Mouse (Mus musculus): ENCODE results near the gene Swi5. TPM values are rescaled to one million over a fixed set of nuclear protein-coding genes. Genes with fewer than 3 reads are reported as not detected.

Swi5 gene
- total RNA-seq, 1 experiment: 280 TPM

DNA sequence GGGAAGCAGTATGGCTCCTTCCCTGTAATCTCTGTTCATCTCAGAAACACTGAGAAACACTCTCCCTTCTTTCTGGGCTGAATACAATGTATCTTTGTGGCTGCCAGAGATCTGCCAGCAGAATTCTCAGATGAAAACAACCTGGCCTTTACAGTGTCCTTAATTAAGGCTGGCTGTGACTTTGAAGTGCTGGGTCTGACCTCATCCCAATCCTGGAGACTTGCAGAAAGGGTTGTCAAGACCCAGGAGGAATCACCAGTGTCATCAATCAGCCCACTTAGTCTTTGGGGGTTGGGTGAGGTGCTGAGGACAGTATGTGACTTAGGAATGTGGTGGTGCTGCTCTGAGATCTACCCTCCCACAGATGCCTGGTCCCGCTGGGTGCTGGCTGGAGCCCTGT is 34.5 kb downstream of the Swi5 start:
- TF ChIP-seq ZNF384 (IDR thresholded peaks at IDR 0.05; ENCODE audit: low read depth, low read length) (no peak), MAFK (IDR thresholded peaks at IDR 0.05; ENCODE audit: insufficient read depth, low read depth, low read length) (no peak), HCFC1 (IDR thresholded peaks at IDR 0.05; ENCODE audit: borderline replicate concordance, insufficient read depth, low read length) (no peak)
- Histone ChIP-seq H3K27ac (ENCODE audit: insufficient read depth, low read depth, low read length, poor library complexity, severe bottlenecking) (no peak overlapping the region), H3K9ac (ENCODE audit: insufficient read depth, low read depth, low read length, poor library complexity, severe bottlenecking) (no peak overlapping the region), H3K4me1 (ENCODE audit: control insufficient read depth in 2 of 2, insufficient read depth in 2 of 2, low read length in 2 of 2, poor library complexity in 1 of 2) (peaks cover 0 to 4% of the 10 kb centered on the region in 2 experiments; a peak in 1 of 4 replicates), H3K36me3 (ENCODE audit: control insufficient read depth, insufficient read depth, low read length, poor library complexity, severe bottlenecking) (peaks cover 60% of the 10 kb centered on the region), H3K9me3 (ENCODE audit: control insufficient read depth, insufficient read depth, low read depth, low read length) (no peaks in the 10 kb centered on the region), H3K4me3 (ENCODE audit: insufficient read depth in 1 of 2, low read depth in 1 of 2, low read length in 2 of 2, poor library complexity in 1 of 2, severe bottlenecking in 1 of 2) (no peak overlapping the region)
- in situ Hi-C loops (cut with MboI; ENCODE audit: low sequenced_read_pairs in 2 of 2, unreplicated experiment in 2 of 2): no loop called here
- no peak for DNase-seq (ENCODE audit: low read depth, low spot score)

GRCm38 (mm10) chr2:32252658-32253057 is 35.2 kb downstream of the Swi5 start:
- no peak overlapping the region for H3K4me3 ChIP-seq (ENCODE audit: insufficient read depth in 1 of 2, low read depth in 1 of 2, low read length in 2 of 2, poor library complexity in 1 of 2, severe bottlenecking in 1 of 2)
- no peak overlapping the region for H3K27ac ChIP-seq (ENCODE audit: insufficient read depth, low read depth, low read length, poor library complexity, severe bottlenecking)
- H3K9me3 ChIP-seq (ENCODE audit: control insufficient read depth, insufficient read depth, low read depth, low read length): no peaks in the 10 kb centered on the region
- no peak for TF ChIP-seq ZC3H11A (IDR thresholded peaks at IDR 0.05; ENCODE audit: borderline replicate concordance, low read depth, low read length)
- no peak for TF ChIP-seq CHD2 (IDR thresholded peaks at IDR 0.05; ENCODE audit: low read depth, low read length)
- TF ChIP-seq ZNF384 (IDR thresholded peaks at IDR 0.05; ENCODE audit: low read depth, low read length): no peak
- no peak for TF ChIP-seq HCFC1 (IDR thresholded peaks at IDR 0.05; ENCODE audit: borderline replicate concordance, insufficient read depth, low read length)
- no peak for TF ChIP-seq MAFK (IDR thresholded peaks at IDR 0.05; ENCODE audit: insufficient read depth, low read depth, low read length)
- peaks cover 59% of the 10 kb centered on the region for H3K36me3 ChIP-seq (ENCODE audit: control insufficient read depth, insufficient read depth, low read length, poor library complexity, severe bottlenecking)
- H3K9ac ChIP-seq (ENCODE audit: insufficient read depth, low read depth, low read length, poor library complexity, severe bottlenecking): no peak overlapping the region
- no peak for DNase-seq (ENCODE audit: low read depth, low spot score)
- peaks cover 0 to 4% of the 10 kb centered on the region in 2 experiments; a peak in 1 of 4 replicates for H3K4me1 ChIP-seq (ENCODE audit: control insufficient read depth in 2 of 2, insufficient read depth in 2 of 2, low read length in 2 of 2, poor library complexity in 1 of 2)
- in situ Hi-C loops (cut with MboI; ENCODE audit: low sequenced_read_pairs in 2 of 2, unreplicated experiment in 2 of 2): no loop called here

DNA sequence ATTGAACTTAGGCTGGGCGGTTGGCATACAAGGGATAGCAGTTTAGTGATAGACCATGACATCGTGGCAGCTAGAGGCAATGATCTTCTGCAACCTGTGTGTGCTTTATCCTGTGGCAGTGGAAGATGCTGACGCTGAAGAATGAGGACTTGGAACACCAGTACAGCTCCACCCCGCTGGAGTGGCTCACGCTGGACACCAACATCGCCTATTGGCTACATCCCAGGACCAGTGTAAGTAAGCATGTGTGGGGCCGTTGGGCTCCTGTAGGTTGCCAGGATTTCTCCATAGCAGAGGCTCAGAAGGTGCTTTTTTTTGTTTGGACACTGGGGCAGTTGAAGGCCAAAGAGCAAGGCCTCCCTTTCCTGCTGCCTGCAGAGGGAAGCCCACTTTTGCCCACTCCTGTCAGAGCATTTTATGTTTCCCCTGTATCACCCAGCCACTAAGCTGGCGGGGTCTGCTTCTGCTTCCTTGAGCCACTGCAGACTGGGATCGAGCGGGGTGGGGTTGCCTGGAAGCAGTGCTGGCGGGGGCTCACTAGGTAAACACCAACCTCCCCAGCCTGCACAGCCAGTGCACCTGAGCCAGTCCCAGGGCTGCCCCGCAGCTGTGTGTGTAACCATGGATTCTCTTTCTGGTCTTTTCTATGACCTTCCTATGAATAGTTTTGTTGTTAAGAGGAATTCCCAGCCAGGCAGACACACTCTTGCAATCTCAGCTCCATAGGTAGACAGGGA is 35.9 kb downstream of the Swi5 start:
- no peak for DNase-seq (ENCODE audit: low read depth, low spot score)
- H3K4me1 ChIP-seq (ENCODE audit: control insufficient read depth in 2 of 2, insufficient read depth in 2 of 2, low read length in 2 of 2, poor library complexity in 1 of 2): peaks cover 0 to 4% of the 10 kb centered on the region in 2 experiments; a peak in 1 of 4 replicates
- TF ChIP-seq ZNF384 (IDR thresholded peaks at IDR 0.05; ENCODE audit: low read depth, low read length) (no peak), ZC3H11A (IDR thresholded peaks at IDR 0.05; ENCODE audit: borderline replicate concordance, low read depth, low read length) (no peak), MAFK (IDR thresholded peaks at IDR 0.05; ENCODE audit: insufficient read depth, low read depth, low read length) (no peak), HCFC1 (IDR thresholded peaks at IDR 0.05; ENCODE audit: borderline replicate concordance, insufficient read depth, low read length) (no peak), CHD2 (IDR thresholded peaks at IDR 0.05; ENCODE audit: low read depth, low read length) (no peak)
- no peak overlapping the region for H3K27ac ChIP-seq (ENCODE audit: insufficient read depth, low read depth, low read length, poor library complexity, severe bottlenecking)
- no peaks in the 10 kb centered on the region for H3K9me3 ChIP-seq (ENCODE audit: control insufficient read depth, insufficient read depth, low read depth, low read length)
- H3K9ac ChIP-seq (ENCODE audit: insufficient read depth, low read depth, low read length, poor library complexity, severe bottlenecking): no peak overlapping the region
- in situ Hi-C loops (cut with MboI; ENCODE audit: low sequenced_read_pairs in 2 of 2, unreplicated experiment in 2 of 2): no loop called here
- peaks cover 60% of the 10 kb centered on the region for H3K36me3 ChIP-seq (ENCODE audit: control insufficient read depth, insufficient read depth, low read length, poor library complexity, severe bottlenecking)
- no peak overlapping the region for H3K4me3 ChIP-seq (ENCODE audit: insufficient read depth in 1 of 2, low read depth in 1 of 2, low read length in 2 of 2, poor library complexity in 1 of 2, severe bottlenecking in 1 of 2)

DNA sequence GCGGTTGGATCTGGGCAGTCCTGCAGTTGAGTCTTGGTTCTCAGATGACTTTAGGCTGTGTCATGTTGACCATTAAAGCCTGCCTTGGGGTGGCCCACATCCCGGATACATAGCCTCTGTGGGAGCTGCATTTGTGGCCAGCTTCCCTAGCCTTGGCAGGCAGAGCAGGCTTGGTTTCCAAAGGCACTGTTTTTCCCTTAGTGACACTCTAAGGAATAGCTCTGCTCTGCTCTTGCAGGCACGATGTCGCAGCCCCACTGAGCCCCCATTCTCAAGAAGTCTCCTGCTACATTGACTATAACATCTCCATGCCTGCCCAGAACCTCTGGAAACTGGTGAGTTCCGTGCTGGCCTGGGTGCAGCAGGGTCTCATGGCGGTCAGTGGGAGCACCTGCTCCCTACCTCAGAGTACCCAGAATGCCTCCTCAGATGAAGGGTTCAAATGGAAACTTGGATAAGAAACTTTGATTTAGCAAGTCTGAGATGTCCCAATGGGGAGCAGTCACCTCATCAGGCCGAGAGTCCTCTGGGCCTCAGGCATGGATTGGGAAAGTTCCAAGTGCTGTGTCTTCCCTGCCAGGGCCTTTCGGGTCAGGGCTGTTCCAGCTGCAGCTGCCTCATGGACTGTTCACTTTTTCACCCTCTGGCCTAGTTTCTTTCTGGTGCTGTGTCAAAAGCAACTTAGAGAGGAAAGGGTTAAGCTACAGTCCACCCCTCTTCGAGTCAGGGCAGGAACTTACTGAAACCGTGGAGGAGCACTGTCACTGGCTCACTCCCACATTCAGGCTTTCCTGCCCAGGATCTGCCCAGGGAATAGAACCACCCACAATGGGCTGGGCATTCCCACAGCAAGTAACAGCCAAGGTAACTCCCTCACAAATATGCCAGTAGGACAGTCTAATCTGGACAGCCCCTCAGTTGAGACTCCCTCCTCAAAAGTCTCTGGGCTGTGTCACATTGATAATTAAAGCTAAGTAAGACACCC is 39.2 kb downstream of the Swi5 start:
- no peak for DNase-seq (ENCODE audit: low read depth, low spot score)
- TF ChIP-seq ZC3H11A (IDR thresholded peaks at IDR 0.05; ENCODE audit: borderline replicate concordance, low read depth, low read length) (no peak), HCFC1 (IDR thresholded peaks at IDR 0.05; ENCODE audit: borderline replicate concordance, insufficient read depth, low read length) (no peak), CHD2 (IDR thresholded peaks at IDR 0.05; ENCODE audit: low read depth, low read length) (no peak), ZNF384 (IDR thresholded peaks at IDR 0.05; ENCODE audit: low read depth, low read length) (no peak), MAFK (IDR thresholded peaks at IDR 0.05; ENCODE audit: insufficient read depth, low read depth, low read length) (no peak)
- H3K9ac ChIP-seq (ENCODE audit: insufficient read depth, low read depth, low read length, poor library complexity, severe bottlenecking): no peak overlapping the region
- in situ Hi-C loops (cut with MboI; ENCODE audit: low sequenced_read_pairs in 2 of 2, unreplicated experiment in 2 of 2): no loop called here
- no peak overlapping the region for H3K27ac ChIP-seq (ENCODE audit: insufficient read depth, low read depth, low read length, poor library complexity, severe bottlenecking)
- no peak overlapping the region for H3K4me3 ChIP-seq (ENCODE audit: insufficient read depth in 1 of 2, low read depth in 1 of 2, low read length in 2 of 2, poor library complexity in 1 of 2, severe bottlenecking in 1 of 2)
- peaks cover 63% of the 10 kb centered on the region for H3K36me3 ChIP-seq (ENCODE audit: control insufficient read depth, insufficient read depth, low read length, poor library complexity, severe bottlenecking)
- H3K9me3 ChIP-seq (ENCODE audit: control insufficient read depth, insufficient read depth, low read depth, low read length): no peaks in the 10 kb centered on the region
- peaks cover 0 to 4% of the 10 kb centered on the region in 2 experiments; a peak in 1 of 4 replicates for H3K4me1 ChIP-seq (ENCODE audit: control insufficient read depth in 2 of 2, insufficient read depth in 2 of 2, low read length in 2 of 2, poor library complexity in 1 of 2)

All from ES-E14 (cell line).